Mouse (Mus musculus) adrenal gland (tissue): ENCODE data around the gene Arl15.

Experiments used
- intact Hi-C: fragments of 180-260 bp; cut with DNase I; formaldehyde crosslinking; loops from one replicate; pipeline ENCODE4 v1.15.1; 2025

Arl15 gene

GRCm38 (mm10) chr13:113914551-113914971 lies 120.3 kb downstream of the Arl15 start:
- intact Hi-C loops = no loop called here

- intact Hi-C loops = no loop called here
Measured at GRCm38 (mm10) chr13:113915700-113916099, 121.4 kb downstream of the Arl15 start.

- intact Hi-C loops = no loop called here
Measured at GRCm38 (mm10) chr13:113916761-113917160, 122.5 kb downstream of the Arl15 start.

GRCm38 (mm10) chr13:113917376-113917775 lies 123.1 kb downstream of the Arl15 start:
- intact Hi-C loops = no loop called here

GRCm38 (mm10) chr13:113917868-113918411 lies 123.6 kb downstream of the Arl15 start:
- intact Hi-C loops = no loop called here

GRCm38 (mm10) chr13:113918668-113919067 lies 124.4 kb downstream of the Arl15 start:
- intact Hi-C loops = no loop called here

GRCm38 (mm10) chr13:113935697-113936096 lies 141.4 kb downstream of the Arl15 start:
- intact Hi-C loops = no loop called here

- intact Hi-C loops = no loop called here
Measured at GRCm38 (mm10) chr13:113937231-113937630, 142.9 kb downstream of the Arl15 start.

GRCm38 (mm10) chr13:113938561-113938960 lies 144.3 kb downstream of the Arl15 start:
- intact Hi-C loops = no loop called here

GRCm38 (mm10) chr13:113939097-113939496 lies 144.8 kb downstream of the Arl15 start:
- intact Hi-C loops = no loop called here

GRCm38 (mm10) chr13:113939681-113940080 lies 145.4 kb downstream of the Arl15 start:
- intact Hi-C loops = no loop called here

- intact Hi-C loops = no loop called here
Measured at GRCm38 (mm10) chr13:113940151-113940550, 145.8 kb downstream of the Arl15 start.

GRCm38 (mm10) chr13:113941943-113942342 lies 147.6 kb downstream of the Arl15 start:
- intact Hi-C loops = no loop called here

- intact Hi-C loops = no loop called here
Measured at GRCm38 (mm10) chr13:113947546-113947945, 153.2 kb downstream of the Arl15 start.

- intact Hi-C loops = no loop called here
Measured at GRCm38 (mm10) chr13:113949708-113950107, 155.4 kb downstream of the Arl15 start.

GRCm38 (mm10) chr13:113950131-113950530 lies 155.8 kb downstream of the Arl15 start:
- intact Hi-C loops = no loop called here

- intact Hi-C loops = no loop called here
Measured at GRCm38 (mm10) chr13:113957438-113957837, 163.1 kb downstream of the Arl15 start.

- intact Hi-C loops = no loop called here
Measured at GRCm38 (mm10) chr13:113964945-113965344, 170.6 kb downstream of the Arl15 start.

GRCm38 (mm10) chr13:113970706-113971105 lies 176.4 kb downstream of the Arl15 start:
- intact Hi-C loops = no loop called here

- intact Hi-C loops = no loop called here
Measured at GRCm38 (mm10) chr13:113972401-113972800, 178.1 kb downstream of the Arl15 start.

GRCm38 (mm10) chr13:113974866-113975265 lies 180.6 kb downstream of the Arl15 start:
- intact Hi-C loops = no loop called here

- intact Hi-C loops = no loop called here
Measured at GRCm38 (mm10) chr13:113975722-113976121, 181.4 kb downstream of the Arl15 start.

GRCm38 (mm10) chr13:113976936-113977335 lies 182.6 kb downstream of the Arl15 start:
- intact Hi-C loops = no loop called here
